Mouse (Mus musculus): ENCODE measurements around the gene Mast4. TPM values are rescaled to one million over a fixed set of nuclear protein-coding genes. Genes with fewer than 3 reads are reported as not detected.
A peak's percentile ranks its signal among the peaks of the same experiment; 100 is the strongest.

The Mast4 gene
- total RNA-seq, 2 experiments from 2014 or later, result 66.7 to 68.9 TPM

DNA sequence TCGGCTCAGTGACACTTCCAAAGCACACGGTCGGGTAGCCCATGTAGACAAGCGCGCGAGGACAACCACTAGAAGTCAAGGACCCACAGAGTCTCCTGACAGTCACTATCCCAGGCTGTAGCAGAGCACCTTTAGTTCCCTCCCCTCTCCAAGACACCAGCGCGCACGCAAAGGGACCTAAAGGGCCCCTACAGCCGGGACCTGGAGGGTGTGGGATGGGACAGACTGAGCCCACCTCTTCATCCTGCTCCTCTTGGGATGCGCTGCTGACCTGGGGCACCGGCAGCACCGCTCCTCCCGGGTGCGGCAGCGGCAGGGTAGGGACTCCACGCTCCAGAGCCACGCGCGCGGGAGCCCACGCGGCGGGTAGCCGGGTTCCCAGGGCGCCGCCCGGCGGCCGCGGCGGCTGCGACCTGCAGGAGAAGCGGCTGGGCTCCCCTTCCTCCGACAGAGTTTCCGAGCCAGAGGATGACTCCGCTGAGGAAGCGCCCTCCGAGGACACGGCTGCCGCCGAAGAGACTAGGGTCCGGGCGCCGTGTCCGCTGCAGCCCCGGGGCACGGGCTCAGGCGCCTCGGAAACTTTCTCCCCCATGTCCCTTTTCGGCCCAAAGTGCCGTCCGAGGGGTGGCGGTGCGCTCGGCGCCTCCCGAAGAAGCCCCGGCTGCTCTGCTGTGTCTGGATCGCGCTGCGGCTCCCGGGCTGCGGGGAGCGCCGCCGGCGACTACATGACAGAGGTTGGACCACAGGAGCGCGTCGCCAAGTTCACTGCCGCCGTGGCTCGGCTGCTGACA, 501 bp downstream of the Mast4 start:
- H3K4me3 ChIP-seq, result peak overlapping the region; percentile 74
- peak; percentile 59 for TF ChIP-seq CTCF (conservative IDR thresholded peaks at IDR 0.05)
- DNase-seq (ENCODE audit: low spot score in 2 of 2), result peak in 1 of 2 experiments; percentile 43
- H3K27ac ChIP-seq, result peak overlapping the region; percentile 49; the same call in 1 of the 2 replicates

DNA sequence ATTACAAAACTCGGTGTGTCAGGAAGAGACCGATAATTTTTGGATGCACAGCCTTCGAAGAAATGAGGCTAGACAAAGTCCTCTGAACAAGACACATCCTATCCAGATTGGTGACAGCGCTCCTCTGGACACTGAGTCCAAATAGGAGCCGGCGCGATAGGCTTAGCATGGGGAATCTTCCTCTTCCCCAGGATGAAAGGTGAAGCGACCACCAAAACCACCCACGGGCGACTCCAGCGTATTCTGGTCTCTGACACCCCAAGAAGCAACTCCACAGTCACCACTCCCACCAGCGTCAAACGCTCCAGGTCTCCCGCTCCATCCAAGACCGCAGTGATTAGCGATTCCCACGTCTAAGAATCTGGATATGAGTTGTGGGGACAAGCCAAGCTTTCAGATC, 1.1 kb downstream of the Mast4 start:
- no peak for TF ChIP-seq CTCF (conservative IDR thresholded peaks at IDR 0.05)
- 0 out of 2 replicates have a peak overlapping the region, but pooled peaks have one; percentile 49 for H3K27ac ChIP-seq
- DNase-seq (ENCODE audit: low spot score in 2 of 2), result no peak
- peak overlapping the region; percentile 74 for H3K4me3 ChIP-seq

DNA sequence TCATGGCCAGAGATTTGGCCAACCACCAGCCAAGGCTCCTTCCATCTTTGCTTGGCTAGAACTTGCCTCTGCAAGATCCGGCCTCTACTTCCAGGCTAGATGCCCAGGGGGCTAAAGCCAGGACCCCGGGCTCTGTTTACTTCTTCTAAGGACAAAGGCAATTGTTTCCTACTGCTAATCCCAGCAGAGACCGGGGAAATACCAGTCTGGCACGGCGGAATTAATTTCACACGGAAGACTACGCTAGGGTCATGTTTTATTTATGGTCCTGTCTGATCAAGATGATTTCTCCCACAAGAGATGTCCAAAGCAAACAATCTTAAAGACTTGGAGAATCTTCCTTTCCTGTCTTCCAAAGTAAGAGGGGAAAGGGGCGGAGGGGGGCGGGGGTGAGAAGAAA, 1.6 kb downstream of the Mast4 start:
- H3K27ac ChIP-seq, result no peak overlapping the region
- TF ChIP-seq CTCF (conservative IDR thresholded peaks at IDR 0.05), result no peak
- no peak for DNase-seq (ENCODE audit: low spot score in 2 of 2)
- H3K4me3 ChIP-seq, result peak overlapping the region; percentile 74; the same call in 1 of the 2 replicates

DNA sequence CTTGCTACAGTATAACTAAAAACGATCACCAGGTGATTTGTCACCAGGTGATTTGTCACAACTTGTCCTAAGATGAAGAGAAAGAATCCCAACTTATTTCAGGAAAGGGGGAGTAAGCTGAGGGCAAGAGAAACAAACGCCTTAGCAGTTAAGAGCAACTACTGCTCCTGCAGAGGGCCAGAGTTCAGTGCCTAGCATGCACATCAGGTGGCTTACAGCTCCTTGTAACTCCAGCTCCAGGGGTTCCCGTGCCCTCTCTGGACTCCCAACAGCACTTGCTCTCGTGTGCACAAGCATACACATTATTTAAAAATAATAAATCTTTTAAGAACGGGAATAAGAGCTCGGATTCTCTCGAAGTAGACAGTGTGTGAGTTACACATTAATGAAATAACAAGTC, 3.2 kb downstream of the Mast4 start:
- no peak for TF ChIP-seq CTCF (conservative IDR thresholded peaks at IDR 0.05)
- no peak overlapping the region for H3K27ac ChIP-seq
- DNase-seq (ENCODE audit: low spot score in 2 of 2), result no peak
- H3K4me3 ChIP-seq, result no peak overlapping the region

DNA sequence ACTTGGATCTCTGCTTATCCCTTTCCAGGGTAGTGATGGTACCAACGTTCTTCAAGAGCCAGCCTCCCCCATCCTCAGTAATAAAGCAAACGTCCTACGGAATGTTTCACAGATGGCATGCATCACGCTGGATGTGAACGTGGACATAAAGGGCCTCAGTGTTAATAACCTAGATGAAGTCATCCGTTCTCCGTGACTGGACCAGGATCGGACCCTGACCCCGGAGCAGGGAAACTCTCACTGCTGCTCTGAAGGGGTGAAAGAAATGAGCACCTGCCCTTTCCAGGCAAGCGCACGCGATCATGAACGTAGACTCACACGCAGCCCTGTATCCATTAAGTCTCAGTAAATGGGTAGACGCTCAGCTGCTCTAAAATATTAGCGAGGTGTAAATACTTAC, 6.0 kb downstream of the Mast4 start:
- no peak for DNase-seq (ENCODE audit: low spot score in 2 of 2)
- no peak for TF ChIP-seq CTCF (conservative IDR thresholded peaks at IDR 0.05)
- H3K27ac ChIP-seq, result no peak overlapping the region
- H3K4me3 ChIP-seq, result no peak overlapping the region

DNA sequence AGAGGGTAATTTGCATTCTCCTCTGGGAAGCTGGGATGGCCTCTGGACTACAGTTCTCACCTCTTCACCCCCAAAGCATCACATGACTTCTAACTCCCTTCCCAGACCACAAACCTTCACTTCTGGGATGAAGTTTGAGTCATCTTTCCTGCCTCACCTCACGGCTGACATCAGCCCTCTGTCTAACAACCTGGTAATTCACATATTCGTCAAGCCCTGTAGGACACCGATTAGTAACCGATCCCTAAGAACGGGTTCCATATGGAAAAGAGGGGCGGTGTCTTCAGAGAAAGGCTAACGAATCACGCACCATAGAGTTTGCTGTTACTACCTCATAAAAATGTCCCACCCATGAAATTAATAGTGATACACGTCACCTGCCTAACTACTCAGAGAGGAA, 6.5 kb downstream of the Mast4 start:
- no peak for TF ChIP-seq CTCF (conservative IDR thresholded peaks at IDR 0.05)
- no peak overlapping the region for H3K4me3 ChIP-seq
- H3K27ac ChIP-seq, result no peak overlapping the region
- DNase-seq (ENCODE audit: low spot score in 2 of 2), result no peak

DNA sequence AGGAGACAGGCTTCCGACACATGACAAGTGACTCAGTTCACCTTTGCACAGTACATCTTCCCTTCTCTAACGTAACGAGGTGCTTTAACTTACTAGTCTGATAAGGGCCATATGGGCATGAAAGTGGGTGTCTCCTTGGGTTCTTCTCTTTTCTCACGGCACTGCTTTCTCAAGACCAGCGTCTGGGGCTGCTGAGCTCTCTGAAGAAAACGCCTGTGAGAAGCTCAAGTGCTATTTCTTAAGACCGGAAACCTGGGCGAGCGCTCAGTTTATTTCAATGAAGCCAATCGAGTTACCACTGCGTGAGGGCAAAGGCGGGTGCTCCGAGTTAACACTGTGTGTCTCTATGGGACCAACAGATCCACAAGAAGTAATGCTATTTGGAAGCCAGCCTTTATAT, 8.1 kb downstream of the Mast4 start:
- H3K4me3 ChIP-seq, result no peak overlapping the region
- DNase-seq (ENCODE audit: low spot score in 2 of 2), result no peak
- TF ChIP-seq CTCF (conservative IDR thresholded peaks at IDR 0.05), result no peak
- H3K27ac ChIP-seq, result no peak overlapping the region

DNA sequence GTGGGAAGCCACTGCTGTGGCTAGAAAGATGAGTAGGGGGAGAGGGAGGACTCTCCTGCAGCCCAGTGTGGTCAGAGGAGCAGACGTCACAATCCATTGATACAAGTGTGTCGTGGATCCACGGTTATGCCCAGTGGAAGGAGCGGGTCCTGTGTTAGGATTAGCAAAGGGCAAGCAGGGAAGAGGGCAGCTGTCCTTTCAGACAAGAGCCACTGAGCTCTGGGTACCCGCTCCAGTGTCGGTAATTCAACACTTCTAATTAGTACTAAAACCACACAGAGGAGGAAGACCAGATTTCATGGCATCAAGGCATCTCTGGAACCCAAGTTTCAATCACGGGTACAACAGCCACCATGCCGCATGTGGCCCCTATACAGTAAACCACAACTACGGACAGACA, 14.4 kb downstream of the Mast4 start:
- no peak overlapping the region for H3K27ac ChIP-seq
- no peak for DNase-seq (ENCODE audit: low spot score in 2 of 2)
- no peak overlapping the region for H3K4me3 ChIP-seq
- no peak for TF ChIP-seq CTCF (conservative IDR thresholded peaks at IDR 0.05)

DNA sequence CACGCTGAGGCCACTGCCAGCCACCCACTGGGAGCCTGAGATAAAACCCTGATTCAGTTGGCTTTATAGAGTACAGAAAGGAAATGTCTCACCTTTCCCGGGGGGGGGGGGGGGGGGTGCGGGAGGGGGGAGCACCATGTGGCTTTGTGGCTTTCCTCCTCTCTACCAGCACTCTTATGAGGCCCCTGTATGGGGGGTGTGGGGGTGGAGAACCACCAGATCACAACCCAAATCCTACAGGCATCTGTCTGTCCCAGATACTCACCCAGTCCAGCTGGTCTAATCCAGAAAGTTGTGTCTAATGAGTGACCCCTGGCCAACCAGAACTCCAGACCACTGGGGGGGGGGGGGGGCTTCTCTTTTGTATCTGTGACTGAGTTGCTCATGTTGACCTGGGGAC, 15.0 kb downstream of the Mast4 start:
- DNase-seq (ENCODE audit: low spot score in 2 of 2), result no peak
- H3K27ac ChIP-seq, result no peak overlapping the region
- TF ChIP-seq CTCF (conservative IDR thresholded peaks at IDR 0.05), result no peak
- H3K4me3 ChIP-seq, result no peak overlapping the region

DNA sequence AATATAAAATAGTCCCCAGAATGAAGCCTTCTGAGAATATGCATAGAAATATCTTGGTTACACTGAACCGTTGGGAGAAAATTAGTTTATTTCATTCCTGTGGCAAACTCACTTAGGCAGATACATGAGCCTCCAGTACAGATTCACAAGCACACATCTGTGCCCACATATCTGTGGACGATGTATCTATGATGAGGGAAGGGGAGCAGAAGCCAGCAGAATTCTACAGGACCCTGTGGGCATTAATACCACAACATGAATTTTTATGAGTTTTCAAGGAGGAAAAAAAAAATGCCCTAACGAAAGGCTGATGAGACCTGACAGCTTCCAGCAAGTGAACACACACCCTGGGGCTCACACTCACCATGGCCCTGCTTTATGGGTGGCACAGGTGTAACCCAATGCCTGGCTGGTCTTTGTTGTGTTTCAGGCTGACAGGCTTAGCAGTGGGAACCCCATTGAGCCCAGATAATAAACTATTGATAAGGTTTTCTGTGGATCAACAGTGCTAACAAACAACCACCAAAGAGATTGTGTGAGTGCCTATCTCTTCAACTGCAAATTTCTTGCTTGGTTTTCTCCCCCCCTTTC, 17.4 kb downstream of the Mast4 start:
- no peak overlapping the region for H3K27ac ChIP-seq
- TF ChIP-seq CTCF (conservative IDR thresholded peaks at IDR 0.05), result no peak
- no peak for DNase-seq (ENCODE audit: low spot score in 2 of 2)
- no peak overlapping the region for H3K4me3 ChIP-seq

DNA sequence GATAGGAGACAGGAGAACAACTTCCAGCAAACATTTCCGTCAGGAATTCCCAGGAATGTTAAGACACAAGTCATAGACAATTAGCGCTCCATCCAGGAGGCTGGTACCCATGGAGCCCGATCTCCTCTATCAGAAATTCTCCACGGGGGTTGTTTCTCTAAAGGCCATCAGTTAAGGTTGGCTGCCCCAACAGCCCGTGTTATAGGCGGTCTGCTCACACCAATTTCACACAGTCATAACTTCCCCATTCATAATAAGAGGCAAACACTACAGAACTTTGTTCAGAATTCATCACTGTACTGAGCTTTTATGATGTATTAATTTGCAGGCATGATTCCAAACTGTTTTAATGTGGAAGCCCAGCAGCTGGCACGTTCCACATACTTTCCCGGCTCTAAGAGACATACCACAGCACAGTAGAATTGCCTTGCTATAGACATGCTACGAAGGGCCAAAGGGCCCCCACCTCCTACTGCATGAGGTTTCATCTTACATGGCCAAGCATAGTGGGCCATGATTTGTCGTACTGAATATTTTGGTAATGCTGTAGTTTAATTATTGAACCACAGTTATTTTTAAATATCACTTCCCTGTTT, 19.1 kb downstream of the Mast4 start:
- no peak for DNase-seq (ENCODE audit: low spot score in 2 of 2)
- H3K4me3 ChIP-seq, result no peak overlapping the region
- no peak for TF ChIP-seq CTCF (conservative IDR thresholded peaks at IDR 0.05)
- no peak overlapping the region for H3K27ac ChIP-seq

DNA sequence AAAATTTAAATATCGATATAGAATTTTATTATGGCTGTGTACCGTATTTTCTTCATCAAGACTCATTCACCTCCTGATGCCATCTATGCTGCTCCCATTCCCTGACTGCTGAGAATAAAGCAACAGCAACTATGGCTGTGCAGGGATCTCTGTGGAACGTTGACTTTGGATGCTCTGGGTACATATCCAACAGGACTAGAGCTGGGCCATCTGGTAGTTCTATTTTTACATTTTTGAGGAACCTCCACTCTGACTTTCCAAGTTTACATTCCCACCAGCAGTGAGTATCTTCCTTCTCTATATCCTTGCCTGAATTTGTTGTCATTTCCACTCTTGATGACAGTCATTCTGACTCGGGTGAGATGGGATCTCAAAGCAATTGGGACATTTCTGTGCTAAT, 26.0 kb downstream of the Mast4 start:
- no peak overlapping the region for H3K4me3 ChIP-seq
- no peak for TF ChIP-seq CTCF (conservative IDR thresholded peaks at IDR 0.05)
- no peak for DNase-seq (ENCODE audit: low spot score in 2 of 2)
- no peak overlapping the region for H3K27ac ChIP-seq

DNA sequence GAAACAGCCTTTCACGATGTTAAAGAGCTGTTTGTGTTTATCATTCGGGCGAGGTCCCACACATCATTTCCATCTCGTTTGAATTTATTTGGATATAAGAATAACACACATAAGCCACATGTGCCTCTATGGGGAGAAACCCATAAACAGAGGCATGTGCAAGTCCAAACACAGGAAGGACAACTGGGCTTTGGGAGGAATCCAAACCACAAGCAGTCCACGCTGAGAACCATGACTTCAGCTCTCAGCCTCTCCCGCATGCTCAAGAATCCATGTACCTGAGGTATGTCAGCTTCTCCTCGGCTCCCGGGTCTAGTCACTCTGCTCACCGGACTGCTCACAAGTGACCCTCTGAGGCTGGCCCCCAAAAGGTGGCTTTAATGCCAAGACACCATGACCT, 30.5 kb downstream of the Mast4 start:
- no peak for DNase-seq (ENCODE audit: low spot score in 2 of 2)
- no peak for TF ChIP-seq CTCF (conservative IDR thresholded peaks at IDR 0.05)
- Histone ChIP-seq H3K4me3 (no peak overlapping the region), H3K27ac (no peak overlapping the region)

DNA sequence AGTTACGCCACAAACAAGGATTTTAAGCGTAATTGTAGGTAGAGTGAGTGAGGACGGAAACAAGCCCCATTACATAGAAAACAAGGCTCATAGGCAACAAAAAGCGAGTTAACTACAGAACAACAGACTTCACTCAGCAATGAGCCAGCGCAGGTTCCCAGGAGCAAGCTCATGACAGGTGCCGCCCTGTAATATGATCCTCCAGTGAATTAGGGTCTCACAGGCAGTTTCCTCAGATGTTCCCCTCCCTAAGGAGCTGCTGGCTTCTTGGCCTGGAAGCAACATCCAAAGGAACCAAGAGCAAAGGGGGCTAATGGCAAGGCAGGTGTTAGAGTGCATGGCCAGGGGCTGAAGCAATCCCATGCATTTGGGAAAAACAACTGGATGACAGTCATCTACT, 31.8 kb downstream of the Mast4 start:
- no peak overlapping the region for H3K4me3 ChIP-seq
- H3K27ac ChIP-seq, result no peak overlapping the region
- no peak for DNase-seq (ENCODE audit: low spot score in 2 of 2)
- TF ChIP-seq CTCF (conservative IDR thresholded peaks at IDR 0.05), result no peak

Data from layer of hippocampus, adult 2 months (tissue).